Mouse (Mus musculus) liver, adult 2 months (tissue): ENCODE data around the gene 2310022A10Rik. TPM values are rescaled to one million over a fixed set of nuclear protein-coding genes. Genes with fewer than 3 reads are reported as not detected.

Source experiments
- DNase-seq: peaks from one replicate; pipeline ENCODE4 v3.0.0-alpha.2; 2011; ENCODE audit warnings: low read depth, low spot score; ENCODE audit errors: extremely low read depth
- H3K27ac ChIP-seq: fragments of 200-500 bp; replicated peaks from 2 replicates; pipeline ENCODE4 v1.5.1; 2012; ENCODE audit warnings: low read depth, mild to moderate bottlenecking, control low read depth, inconsistent platforms, low read length; ENCODE audit not compliant: insufficient read depth
- H3K27me3 ChIP-seq: fragments of 200-500 bp; 2 replicates; pipeline ENCODE4 v1.6.1; 2012; ENCODE audit warnings: mild to moderate bottlenecking, moderate library complexity, low read length, inconsistent platforms; ENCODE audit not compliant: control insufficient read depth, insufficient read depth
- H3K36me3 ChIP-seq: fragments of 200-500 bp; 2 replicates; pipeline ENCODE4 v1.6.1; 2012; ENCODE audit warnings: low read length, inconsistent platforms; ENCODE audit not compliant: control insufficient read depth, insufficient read depth
- H3K4me1 ChIP-seq: fragments of 200-500 bp; 2 replicates; pipeline ENCODE4 v1.6.1; 2011; ENCODE audit warnings: low read length; ENCODE audit not compliant: control insufficient read depth, insufficient read depth
- H3K4me3 ChIP-seq: fragments of 200-500 bp; 2 replicates; pipeline ENCODE4 v1.5.1; 2011; ENCODE audit warnings: low read depth, mild to moderate bottlenecking, control low read depth, low read length, moderate library complexity; ENCODE audit not compliant: insufficient read depth
- H3K79me2 ChIP-seq: fragments of 200-500 bp; 2 replicates; pipeline ENCODE4 v1.6.1; 2012; ENCODE audit warnings: inconsistent platforms, mild to moderate bottlenecking, low read length, moderate library complexity; ENCODE audit not compliant: control insufficient read depth, insufficient read depth
- H3K9ac ChIP-seq: fragments of 200-500 bp; 2 replicates; pipeline ENCODE4 v1.6.1; 2012; ENCODE audit warnings: low read depth, mild to moderate bottlenecking, control low read depth, inconsistent platforms, low read length
- CTCF ChIP-seq: fragments of 200-500 bp; IDR thresholded peaks from 2 replicates; pipeline ENCODE4 v1.5.1; 2011; ENCODE audit warnings: low read depth, low read length, control low read depth
- POLR2A ChIP-seq: fragments of 200-500 bp; IDR thresholded peaks from 2 replicates; pipeline ENCODE4 v1.6.1; 2011; ENCODE audit warnings: low read length, control low read depth; ENCODE audit not compliant: insufficient read depth; ENCODE audit errors: extremely low read depth
- WGBS: fragments of 180-500 bp; shearing (Covaris S2); methylation state at CpG from one replicate; pipeline ENCODE4 v1.1.7; 2018; 5-methylcytosine and 5-hydroxymethylcytosine counted together
- polyA plus RNA-seq: library from polyadenylated mRNA; depleted of rRNA; stranded (reverse); fragments of >200 nt; gene quantifications from 2 replicates; pipeline ENCODE4 v1.2.3, GENCODE M21; 2012
- total RNA-seq: library from RNA; depleted of rRNA; stranded (reverse); fragments of >200 nt; gene quantifications from 2 replicates; pipeline ENCODE4 v1.2.3, GENCODE M21; 2014

2310022A10Rik gene
- total and polyA plus RNA-seq, 2 experiments, result 1.2 to 8.5 TPM

GRCm38 (mm10) chr7:27574124-27574880 lies 21.3 kb downstream of the 2310022A10Rik start:
- Histone ChIP-seq H3K9ac (no peak overlapping the region), H3K4me3 (no peak overlapping the region), H3K27me3 (no peaks in the 10 kb centered on the region), H3K27ac (no peak overlapping the region), H3K36me3 (0 out of 2 replicates have a peak, but pooled peaks cover 2% of the 10 kb centered on the region), H3K4me1 (no peaks in the 10 kb centered on the region), H3K79me2 (no peaks in the 10 kb centered on the region)
- 94% methylated on average over 14 of the region's 14 CpGs for WGBS
- no peak for DNase-seq
- no peak for TF ChIP-seq CTCF
- TF ChIP-seq POLR2A, result no peak

DNA sequence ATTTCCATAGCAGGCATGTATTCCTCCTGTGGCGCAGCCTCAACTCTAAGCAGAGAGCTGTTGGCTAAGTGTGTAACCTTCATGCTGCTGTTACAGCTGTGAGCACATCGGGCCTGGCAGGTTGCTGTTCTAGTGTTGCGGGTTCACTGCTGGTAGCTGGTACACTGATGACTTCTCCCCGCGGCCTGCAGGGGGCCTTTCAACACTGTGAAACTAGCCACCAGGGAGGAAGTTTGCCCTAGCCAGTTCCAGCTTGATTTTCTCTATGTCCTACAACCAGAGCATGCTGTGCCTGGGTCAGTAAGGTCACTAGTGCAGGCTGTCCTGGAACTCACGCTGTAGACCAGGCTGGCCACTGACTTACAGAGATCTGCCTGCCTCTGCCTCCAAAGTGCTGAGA lies 23.9 kb downstream of the 2310022A10Rik start:
- Histone ChIP-seq H3K9ac (no peak overlapping the region), H3K27me3 (no peaks in the 10 kb centered on the region), H3K36me3 (0 out of 2 replicates have a peak, but pooled peaks cover 2% of the 10 kb centered on the region), H3K27ac (no peak overlapping the region), H3K79me2 (no peaks in the 10 kb centered on the region), H3K4me1 (no peaks in the 10 kb centered on the region), H3K4me3 (no peak overlapping the region)
- 66% methylated on average over 6 of the region's 6 CpGs for WGBS
- DNase-seq, result peak; percentile 39
- TF ChIP-seq CTCF (peak; percentile 86), POLR2A (no peak)

- TF ChIP-seq CTCF (no peak), POLR2A (no peak)
- no peaks in the 10 kb centered on the region for H3K79me2 ChIP-seq
- no peak overlapping the region for H3K27ac ChIP-seq
- no peaks in the 10 kb centered on the region for H3K4me1 ChIP-seq
- H3K4me3 ChIP-seq, result no peak overlapping the region
- no peak overlapping the region for H3K9ac ChIP-seq
- no peak for DNase-seq
- 88% methylated on average over 6 of the region's 6 CpGs for WGBS
- 0 out of 2 replicates have a peak, but pooled peaks cover 2% of the 10 kb centered on the region for H3K36me3 ChIP-seq
- no peaks in the 10 kb centered on the region for H3K27me3 ChIP-seq
Measured at GRCm38 (mm10) chr7:27577589-27577988, 24.6 kb downstream of the 2310022A10Rik start.

GRCm38 (mm10) chr7:27578465-27578864 lies 25.4 kb downstream of the 2310022A10Rik start:
- Histone ChIP-seq H3K36me3 (0 out of 2 replicates have a peak, but pooled peaks cover 2% of the 10 kb centered on the region), H3K27ac (no peak overlapping the region), H3K27me3 (no peaks in the 10 kb centered on the region), H3K4me1 (no peaks in the 10 kb centered on the region), H3K79me2 (no peaks in the 10 kb centered on the region), H3K4me3 (no peak overlapping the region), H3K9ac (no peak overlapping the region)
- no peak for DNase-seq
- TF ChIP-seq POLR2A (no peak), CTCF (no peak)
- 90% methylated on average over 7 of the region's 7 CpGs for WGBS

- no peaks in the 10 kb centered on the region for H3K79me2 ChIP-seq
- 0 out of 2 replicates have a peak, but pooled peaks cover 2% of the 10 kb centered on the region for H3K36me3 ChIP-seq
- no peak overlapping the region for H3K27ac ChIP-seq
- WGBS, result 92% methylated on average over 14 of the region's 14 CpGs
- peak; percentile 30 for DNase-seq
- no peak overlapping the region for H3K9ac ChIP-seq
- no peak overlapping the region for H3K4me3 ChIP-seq
- H3K4me1 ChIP-seq, result no peaks in the 10 kb centered on the region
- H3K27me3 ChIP-seq, result no peaks in the 10 kb centered on the region
- TF ChIP-seq CTCF (no peak), POLR2A (no peak)
Measured at GRCm38 (mm10) chr7:27580380-27581174, 27.5 kb downstream of the 2310022A10Rik start.

DNA sequence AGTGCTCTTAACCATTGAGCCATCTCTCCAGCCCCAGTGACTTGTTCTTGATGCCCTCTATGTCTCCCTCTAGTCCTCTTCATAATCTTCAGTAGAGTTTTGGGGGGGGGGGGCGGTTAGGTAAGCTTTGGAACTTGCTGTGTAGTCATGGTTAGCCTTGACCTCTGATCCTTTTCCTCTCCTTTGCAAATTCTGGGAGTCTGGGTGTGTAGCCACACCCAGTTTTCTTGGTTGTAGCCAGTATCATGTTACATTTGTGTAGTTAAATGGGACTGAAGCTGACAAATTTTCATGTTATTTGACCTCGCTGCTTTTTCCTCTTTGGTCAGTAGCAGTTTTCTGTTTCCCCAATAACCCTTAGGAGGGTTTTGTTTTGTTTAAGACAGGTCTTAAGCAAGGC lies 33.8 kb downstream of the 2310022A10Rik start:
- Histone ChIP-seq H3K27me3 (no peaks in the 10 kb centered on the region), H3K4me1 (no peaks in the 10 kb centered on the region), H3K4me3 (no peak overlapping the region), H3K9ac (no peak overlapping the region), H3K36me3 (no peaks in the 10 kb centered on the region), H3K27ac (no peak overlapping the region), H3K79me2 (peaks cover 3% of the 10 kb centered on the region; the same call in 1 of the 2 replicates)
- 91% methylated on average over 2 of the region's 2 CpGs for WGBS
- no peak for DNase-seq
- no peak for TF ChIP-seq POLR2A
- TF ChIP-seq CTCF, result no peak
